10 mouse cellular contexts compared by ENCODE assay signal in genomic region chr2:132281560-132282452, GRCm38 (mm10). TPM values are rescaled to one million over a fixed set of nuclear protein-coding genes. Genes with fewer than 3 reads are reported as not detected.
A peak's percentile ranks its signal among the peaks of the same experiment; 100 is the strongest.
DNase-seq lines count a peak whose midpoint lies in the region; ATAC-seq lines count a peak whose summit lies in the region.
"Had no signal": no experiment of that assay in that cellular context is flagged by ENCODE, and none has a peak within 500 bp of the region (broad histone marks: within the 10 kb centered on the region; RNA-seq: fewer than 3 reads in every experiment).

No protein-coding gene starts in this region.

- H3K4me1 ChIP-seq in stomach, embryonic 14.5 days (ENCODE audit: control insufficient read depth, insufficient read depth, low read length) = peaks cover 32% of the 10 kb centered on the region

- WGBS in stomach, embryonic 14.5 days = 61% methylated on average over 10 of the region's 10 CpGs

- peak; percentile 93 for DNase-seq in heart, adult 11 months
- no peak for DNase-seq in heart, postnatal 4 days
- DNase-seq in lung, postnatal 10 days = peak; percentile 62
- no peak for DNase-seq in lung, postnatal 4 days
- no peak for DNase-seq in gastrocnemius, postnatal 36 days
- no peak for DNase-seq in thymus, adult 18-20 months

- H3K4me3 ChIP-seq in stomach, embryonic 14.5 days (ENCODE audit: low read depth, low read length) = no peak overlapping the region
- H3K4me3 ChIP-seq: embryonic facial prominence, embryonic 15.5 days; hindbrain, embryonic 15.5 days had no signal

- peak overlapping the region; percentile 6; the same call in 1 of the 2 replicates for H3K27ac ChIP-seq in stomach, embryonic 14.5 days (ENCODE audit: low read length)

- H3K9me3 ChIP-seq in stomach, embryonic 14.5 days (ENCODE audit: control insufficient read depth, low read depth, low read length) = no peaks in the 10 kb centered on the region
- H3K9me3 ChIP-seq: embryonic facial prominence, embryonic 15.5 days; hindbrain, embryonic 15.5 days had no signal

- ATAC-seq in hematopoietic stem cell, adult 5-6 weeks (replicated peaks in 1 of 2; ENCODE audit: insufficient read depth in 1 of 2, low FRiP score in 2 of 2, low TSS enrichment in 1 of 2, low read depth in 1 of 2, poor library complexity in 2 of 2, severe bottlenecking in 2 of 2) = peak; percentile 57 to 66; a peak in 3 of 4 replicates
- no peak for ATAC-seq in stomach, embryonic 14.5 days (ENCODE audit: insufficient number of reproducible peaks, insufficient read depth, low FRiP score, low read depth)

- H3K36me3 ChIP-seq in stomach, embryonic 14.5 days (ENCODE audit: control insufficient read depth, insufficient read depth, low read length) = no peaks in the 10 kb centered on the region

- intact Hi-C loops in gastrocnemius, postnatal 36 days (cut with DNase I) = no loop called here

- H3K9ac ChIP-seq in stomach, embryonic 14.5 days (replicated peaks; ENCODE audit: low read depth, low read length) = no peak overlapping the region
- H3K9ac ChIP-seq: embryonic facial prominence, embryonic 15.5 days; hindbrain, embryonic 15.5 days had no signal

- no peaks in the 10 kb centered on the region for H3K27me3 ChIP-seq in stomach, embryonic 14.5 days (ENCODE audit: control insufficient read depth, insufficient read depth, low read length)
- H3K27me3 ChIP-seq: embryonic facial prominence, embryonic 15.5 days; hindbrain, embryonic 15.5 days had no signal

- no peak overlapping the region for H3K4me2 ChIP-seq in stomach, embryonic 14.5 days (replicated peaks; ENCODE audit: low read depth, low read length)
- H3K4me2 ChIP-seq: embryonic facial prominence, embryonic 15.5 days; hindbrain, embryonic 15.5 days had no signal

RNA-seq across cellular contexts. Expression of gene Cds2, which starts 18.9 kb away (rescaled TPM):
- 10 to 100 TPM; 63.9 to 73.8 TPM for total RNA-seq in heart, postnatal 4 days (2021)
- 13.4 and 17.4 TPM in 2 replicates for total RNA-seq in hematopoietic stem cell, adult 5-6 weeks (2017)
- 20.8 and 24.2 TPM in 2 replicates for polyA plus RNA-seq in stomach, embryonic 14.5 days (2014; fragmentation: Nextera tagmentation; extraction: Ambion mirVana)
- 10 to 100 TPM; 14.4 to 15.0 TPM for total RNA-seq in gastrocnemius, postnatal 36 days (2021)

RNA-seq across cellular contexts. Expression of gene Pcna, which starts 28.7 kb away (rescaled TPM):
- total RNA-seq in heart, postnatal 4 days (2021) = 100 to 1,000 TPM; 182 to 184 TPM
- 634 and 659 TPM in 2 replicates for total RNA-seq in hematopoietic stem cell, adult 5-6 weeks (2017)
- polyA plus RNA-seq in stomach, embryonic 14.5 days (2014; fragmentation: Nextera tagmentation; extraction: Ambion mirVana) = 278 and 280 TPM in 2 replicates
- total RNA-seq in gastrocnemius, postnatal 36 days (2021) = 10 to 100 TPM; 19.7 to 20.7 TPM

RNA-seq across cellular contexts. Expression of gene Tmem230, which starts 34.2 kb away (rescaled TPM):
- total RNA-seq in heart, postnatal 4 days (2021) = 10 to 100 TPM; 22.6 to 24.4 TPM
- total RNA-seq in hematopoietic stem cell, adult 5-6 weeks (2017) = 36.4 and 63.7 TPM in 2 replicates
- 40.8 and 44.7 TPM in 2 replicates for polyA plus RNA-seq in stomach, embryonic 14.5 days (2014; fragmentation: Nextera tagmentation; extraction: Ambion mirVana)
- total RNA-seq in gastrocnemius, postnatal 36 days (2021) = 10 to 100 TPM; 18.1 to 22.8 TPM

Comparison
In these comparisons a context has a peak if more than half of its experiments do, and no peak if none do; other contexts are left out.
1. DNase-seq: peak in heart, adult 11 months (single experiment) and lung, postnatal 10 days (single experiment); none in heart, postnatal 4 days (single experiment), lung, postnatal 4 days (0 of 2), gastrocnemius, postnatal 36 days (0 of 2) and thymus, adult 18-20 months (0 of 2).
2. RNA of gene Pcna, which starts 28.7 kb away (total RNA-seq): 634 to 659 TPM in hematopoietic stem cell, adult 5-6 weeks and 182 to 184 TPM in heart, postnatal 4 days; 19.7 to 20.7 TPM in gastrocnemius, postnatal 36 days; every median in the first group is over 4 times any median in the second.